Mouse (Mus musculus) MEL (cell line): ENCODE data around the gene Plp2. TPM values are rescaled to one million over a fixed set of nuclear protein-coding genes. Genes with fewer than 3 reads are reported as not detected.

ENCODE experiments used
- DNase-seq: peaks from one replicate; pipeline ENCODE4 v3.0.0; 2011; ENCODE audit warnings: low read depth, low spot score
- H3K27ac ChIP-seq: 2 replicates; pipeline ENCODE4 v1.5.1; 2012; ENCODE audit warnings: low read depth, mild to moderate bottlenecking, control low read depth, low read length, moderate library complexity; ENCODE audit not compliant: control insufficient read depth
- H3K27me3 ChIP-seq, 2 experiments: fragments of 150-350 bp in 1 of 2; sonication (generic) in 1 of 2; 2 replicates each; pipeline ENCODE4 v1.6.1; 2012; ENCODE audit warnings: low read length in 2 of 2, mild to moderate bottlenecking in 2 of 2, improper control_type of control experiment in 1 of 2, moderate library complexity in 1 of 2; ENCODE audit not compliant: insufficient read depth in 2 of 2, control insufficient read depth in 1 of 2
- H3K36me3 ChIP-seq, 2 experiments: 2 replicates each; pipeline ENCODE4 v1.6.1; 2012 to 2014; ENCODE audit warnings: low read length in 2 of 2, improper control_type of control experiment in 1 of 2, inconsistent platforms in 1 of 2, mild to moderate bottlenecking in 1 of 2; ENCODE audit not compliant: insufficient read depth in 2 of 2, control insufficient read depth in 1 of 2
- H3K4me1 ChIP-seq, 2 experiments: fragments of 150-350 bp in 1 of 2; sonication (generic) in 1 of 2; 2 replicates each; pipeline ENCODE4 v1.6.1; 2012; ENCODE audit warnings: low read length in 2 of 2, improper control_type of control experiment in 1 of 2, mild to moderate bottlenecking in 1 of 2; ENCODE audit not compliant: insufficient read depth in 2 of 2, control insufficient read depth in 1 of 2
- H3K4me3 ChIP-seq, 2 experiments: fragments of 150-350 bp in 1 of 2; sonication (generic) in 1 of 2; 2 replicates each; pipeline ENCODE4 v1.5.1; 2012; ENCODE audit warnings: low read depth in 2 of 2, low read length in 2 of 2, mild to moderate bottlenecking in 2 of 2, moderate library complexity in 2 of 2, control low read depth in 1 of 2, improper control_type of control experiment in 1 of 2; ENCODE audit not compliant: control insufficient read depth in 1 of 2, insufficient read depth in 1 of 2
- H3K79me2 ChIP-seq: 2 replicates; pipeline ENCODE4 v1.6.1; 2012; ENCODE audit warnings: mild to moderate bottlenecking, low read length, moderate library complexity; ENCODE audit not compliant: control insufficient read depth, poor library complexity, insufficient read depth
- H3K9ac ChIP-seq: 2 replicates; pipeline ENCODE4 v1.6.1; 2012; ENCODE audit warnings: low read depth, mild to moderate bottlenecking, control low read depth, low read length, moderate library complexity; ENCODE audit not compliant: control insufficient read depth, poor library complexity, severe bottlenecking
- H3K9me3 ChIP-seq: fragments of 150-350 bp; sonication (generic); replicated peaks from 2 replicates; pipeline ENCODE4 v1.6.1; 2012; ENCODE audit warnings: mild to moderate bottlenecking, low read length, improper control_type of control experiment, moderate library complexity; ENCODE audit not compliant: insufficient read depth
- BHLHE40 ChIP-seq: IDR thresholded peaks from 2 replicates; pipeline ENCODE4 v1.6.1; 2012; ENCODE audit warnings: low read depth, mild to moderate bottlenecking, inconsistent platforms, low read length, improper control_type of control experiment, borderline replicate concordance
- CHD1 ChIP-seq: IDR thresholded peaks from 2 replicates; pipeline ENCODE4 v1.6.1; 2012; ENCODE audit warnings: low read depth, mild to moderate bottlenecking, inconsistent platforms, low read length, improper control_type of control experiment
- CHD2 ChIP-seq: IDR thresholded peaks from 2 replicates; pipeline ENCODE4 v1.6.1; 2011; ENCODE audit warnings: low read length, improper control_type of control experiment
- CTCF ChIP-seq, 3 experiments: IDR thresholded peaks in 2 of 3; conservative IDR thresholded peaks in 1 of 3; 2 replicates each; pipeline ENCODE4 v1.5.1; 2011 to 2012; ENCODE audit warnings: low read length in 3 of 3, low read depth in 2 of 3, mild to moderate bottlenecking in 2 of 3, improper control_type of control experiment in 1 of 3, inconsistent platforms in 1 of 3, mixed read lengths in 1 of 3, moderate library complexity in 1 of 3; ENCODE audit not compliant: control insufficient read depth in 1 of 3, insufficient read depth in 1 of 3, poor library complexity in 1 of 3, severe bottlenecking in 1 of 3
- E2F4 ChIP-seq: IDR thresholded peaks from 2 replicates; pipeline ENCODE4 v1.6.1; 2011; ENCODE audit warnings: low read depth, low read length, improper control_type of control experiment, borderline replicate concordance
- ELF1 ChIP-seq: IDR thresholded peaks from 2 replicates; pipeline ENCODE4 v1.6.1; 2014; ENCODE audit warnings: low read depth, mild to moderate bottlenecking, inconsistent platforms, low read length, improper control_type of control experiment, moderate library complexity
- EP300 ChIP-seq, 2 experiments: IDR thresholded peaks; 2 replicates each; pipeline ENCODE4 v1.6.1; 2011; ENCODE audit warnings: improper control_type of control experiment in 2 of 2, low read length in 2 of 2, low read depth in 1 of 2, mild to moderate bottlenecking in 1 of 2
- ETS1 ChIP-seq: IDR thresholded peaks from 2 replicates; pipeline ENCODE4 v1.6.1; 2012; ENCODE audit warnings: low read depth, mild to moderate bottlenecking, inconsistent platforms, low read length, improper control_type of control experiment, moderate library complexity
- GABPA ChIP-seq: IDR thresholded peaks from 2 replicates; pipeline ENCODE4 v1.6.1; 2012; ENCODE audit warnings: low read depth, mild to moderate bottlenecking, inconsistent platforms, low read length, improper control_type of control experiment, moderate library complexity
- GATA1 ChIP-seq: IDR thresholded peaks from 2 replicates; pipeline ENCODE4 v1.6.1; 2011; ENCODE audit warnings: low read depth, low read length, improper control_type of control experiment
- HCFC1 ChIP-seq: IDR thresholded peaks from 2 replicates; pipeline ENCODE4 v1.6.1; 2012; ENCODE audit warnings: low read depth, mild to moderate bottlenecking, inconsistent platforms, low read length, improper control_type of control experiment, moderate library complexity
- JUND ChIP-seq: IDR thresholded peaks from 2 replicates; pipeline ENCODE4 v1.6.1; 2011; ENCODE audit warnings: low read depth, mild to moderate bottlenecking, improper control_type of control experiment, low read length
- KAT2A ChIP-seq: conservative IDR thresholded peaks from 2 replicates; pipeline ENCODE4 v1.6.1; 2012; ENCODE audit warnings: low read depth, low read length, improper control_type of control experiment, inconsistent platforms
- MAFK ChIP-seq: IDR thresholded peaks from 2 replicates; pipeline ENCODE4 v1.6.1; 2011; ENCODE audit warnings: low read depth, mild to moderate bottlenecking, low read length, improper control_type of control experiment, borderline replicate concordance
- MAX ChIP-seq: IDR thresholded peaks from 2 replicates; pipeline ENCODE4 v1.6.1; 2011; ENCODE audit warnings: low read length, improper control_type of control experiment
- MAZ ChIP-seq: IDR thresholded peaks from 2 replicates; pipeline ENCODE4 v1.6.1; 2012; ENCODE audit warnings: low read depth, mild to moderate bottlenecking, inconsistent platforms, low read length, improper control_type of control experiment
- MXI1 ChIP-seq: IDR thresholded peaks from 2 replicates; pipeline ENCODE4 v1.6.1; 2011; ENCODE audit warnings: mild to moderate bottlenecking, low read depth, low read length, improper control_type of control experiment
- MYB ChIP-seq: IDR thresholded peaks from 2 replicates; pipeline ENCODE4 v1.6.1; 2011; ENCODE audit warnings: mild to moderate bottlenecking, low read depth, low read length, improper control_type of control experiment
- MYC ChIP-seq: IDR thresholded peaks from 2 replicates; pipeline ENCODE4 v1.6.1; 2011; ENCODE audit warnings: low read depth, mild to moderate bottlenecking, low read length, improper control_type of control experiment, moderate library complexity
- NRF1 ChIP-seq: IDR thresholded peaks from 2 replicates; pipeline ENCODE4 v1.6.1; 2014; ENCODE audit warnings: low read depth, mild to moderate bottlenecking, inconsistent platforms, low read length, improper control_type of control experiment, moderate library complexity; ENCODE audit not compliant: poor library complexity, insufficient read depth, severe bottlenecking
- POLR2AphosphoS2 ChIP-seq: IDR thresholded peaks from 2 replicates; pipeline ENCODE4 v1.6.1; 2011; ENCODE audit warnings: low read length, improper control_type of control experiment
- POLR2AphosphoS5 ChIP-seq: IDR thresholded peaks from 2 replicates; pipeline ENCODE4 v1.6.1; 2012; ENCODE audit warnings: low read depth, borderline replicate concordance, mild to moderate bottlenecking, inconsistent platforms, low read length, moderate library complexity, mixed read lengths
- RAD21 ChIP-seq: IDR thresholded peaks from 2 replicates; pipeline ENCODE4 v1.6.1; 2011; ENCODE audit warnings: mild to moderate bottlenecking, low read depth, low read length, improper control_type of control experiment
- RCOR1 ChIP-seq: IDR thresholded peaks from 2 replicates; pipeline ENCODE4 v1.6.1; 2012; ENCODE audit warnings: low read depth, mild to moderate bottlenecking, inconsistent platforms, low read length, improper control_type of control experiment
- SMC3 ChIP-seq: IDR thresholded peaks from 2 replicates; pipeline ENCODE4 v1.6.1; 2011; ENCODE audit warnings: low read depth, low read length, improper control_type of control experiment
- TAL1 ChIP-seq: IDR thresholded peaks from 2 replicates; pipeline ENCODE4 v1.6.1; 2012; ENCODE audit warnings: mild to moderate bottlenecking, inconsistent platforms, low read length, moderate library complexity, mixed read lengths
- TBP ChIP-seq: IDR thresholded peaks from 2 replicates; pipeline ENCODE4 v1.8.0; 2011; ENCODE audit warnings: low read depth, low read length, improper control_type of control experiment
- UBTF ChIP-seq: IDR thresholded peaks from 2 replicates; pipeline ENCODE4 v1.6.1; 2012; ENCODE audit warnings: low read depth, mild to moderate bottlenecking, inconsistent platforms, low read length, improper control_type of control experiment, moderate library complexity, borderline replicate concordance; ENCODE audit not compliant: insufficient read depth
- USF1 ChIP-seq: IDR thresholded peaks from 2 replicates; pipeline ENCODE4 v1.6.1; 2014; ENCODE audit warnings: low read depth, mild to moderate bottlenecking, inconsistent platforms, low read length, improper control_type of control experiment, moderate library complexity
- USF2 ChIP-seq, 2 experiments: IDR thresholded peaks; 2 replicates each; pipeline ENCODE4 v1.6.1; 2011 to 2012; ENCODE audit warnings: improper control_type of control experiment in 2 of 2, low read length in 2 of 2, borderline replicate concordance in 1 of 2, inconsistent platforms in 1 of 2, low read depth in 1 of 2, mild to moderate bottlenecking in 1 of 2; ENCODE audit not compliant: insufficient read depth in 1 of 2
- ZC3H11A ChIP-seq: IDR thresholded peaks from 2 replicates; pipeline ENCODE4 v1.6.1; 2012; ENCODE audit warnings: low read depth, mild to moderate bottlenecking, inconsistent platforms, low read length, improper control_type of control experiment
- ZKSCAN1 ChIP-seq: IDR thresholded peaks from 2 replicates; pipeline ENCODE4 v1.6.1; 2012; ENCODE audit warnings: low read depth, mild to moderate bottlenecking, inconsistent platforms, low read length, improper control_type of control experiment, moderate library complexity
- ZMIZ1 ChIP-seq: IDR thresholded peaks from 2 replicates; pipeline ENCODE4 v1.6.1; 2012; ENCODE audit warnings: low read depth, mild to moderate bottlenecking, inconsistent platforms, low read length, improper control_type of control experiment, moderate library complexity
- ZNF384 ChIP-seq: IDR thresholded peaks from 2 replicates; pipeline ENCODE4 v1.6.1; 2012; ENCODE audit warnings: low read depth, mild to moderate bottlenecking, inconsistent platforms, low read length, improper control_type of control experiment
- polyA plus RNA-seq, 2 experiments: library from polyadenylated mRNA; stranded (reverse) in 1 of 2; unstranded in 1 of 2; fragments of >175 nt in 1 of 2; fragments of >200 nt in 1 of 2; gene quantifications; 2 replicates each; pipeline versions ENCODE4 v1.2.1 to v1.2.4; 2012; ENCODE audit warnings: low replicate concordance in 2 of 2, low read depth in 1 of 2; ENCODE audit not compliant: insufficient read length in 2 of 2, insufficient read depth in 1 of 2, missing spikeins in 1 of 2
- total RNA-seq: library from RNA; depleted of rRNA; stranded (reverse); fragments of 300-350 nt; gene quantifications from 2 replicates; pipeline ENCODE4 v1.2.3, GENCODE M21; 2012

Plp2 gene
- total and polyA plus RNA-seq, 3 experiments = 95.7 to 407 (median 163) TPM

DNA sequence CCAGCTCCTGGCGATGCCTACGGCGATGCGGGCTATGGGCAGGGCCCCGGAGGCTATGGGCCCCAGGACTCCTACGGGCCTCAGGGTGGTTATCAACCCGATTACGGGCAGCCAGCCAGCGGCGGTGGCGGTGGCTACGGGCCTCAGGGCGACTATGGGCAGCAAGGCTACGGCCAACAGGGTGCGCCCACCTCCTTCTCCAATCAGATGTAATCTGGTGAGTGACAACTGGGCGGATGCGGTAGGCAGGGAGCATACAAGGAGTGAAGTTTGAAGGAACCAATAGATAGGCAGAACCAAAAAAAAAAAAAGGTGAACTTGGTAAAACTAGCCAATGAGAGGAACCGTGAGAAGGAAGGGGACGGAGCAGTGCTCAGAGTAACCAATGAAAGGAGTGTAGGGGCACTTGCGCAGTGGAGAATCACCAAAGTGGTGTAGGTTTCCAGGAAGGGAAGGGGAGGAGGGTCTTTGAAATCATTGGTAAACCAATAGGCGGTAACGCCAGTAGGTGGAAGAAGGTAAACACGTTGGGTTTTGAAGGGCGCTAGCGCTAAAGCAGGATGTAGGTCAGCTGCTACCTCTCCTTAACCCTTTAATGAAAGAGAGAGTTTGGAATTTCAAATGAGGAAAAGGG lies 22.4 kb downstream of the Plp2 start (continued):
- TF ChIP-seq MYB (no peak), ETS1 (peak; percentile 46; the same call in 1 of the 2 replicates), MYC (peak; percentile 84)

GRCm38 (mm10) chrX:7645349-7645748 lies 25.8 kb downstream of the Plp2 start:
- Histone ChIP-seq H3K9ac (no peak overlapping the region), H3K36me3 (peaks cover 0 to 3% of the 10 kb centered on the region in 2 experiments; a peak in 2 of 4 replicates), H3K27me3 (no peaks in the 10 kb centered on the region), H3K4me1 (peaks cover 0 to 18% of the 10 kb centered on the region in 2 experiments; a peak in 2 of 4 replicates), H3K27ac (no peak overlapping the region), H3K9me3 (no peaks in the 10 kb centered on the region), H3K4me3 (no peak overlapping the region), H3K79me2 (peaks cover 4% of the 10 kb centered on the region; the same call in 1 of the 2 replicates)
- DNase-seq = peak; percentile 92
- no peak for TF ChIP-seq MYB
- TF ChIP-seq BHLHE40 = peak; percentile 84; the same call in 1 of the 2 replicates
- TF ChIP-seq ETS1 = no peak
- TF ChIP-seq E2F4 = no peak
- no peak for TF ChIP-seq ZKSCAN1
- TF ChIP-seq TAL1 = no peak
- peak; percentile 83 for TF ChIP-seq RAD21
- TF ChIP-seq NRF1 = no peak
- TF ChIP-seq GABPA = no peak
- TF ChIP-seq MAX = peak; percentile 94
- TF ChIP-seq ZNF384 = 0 out of 2 replicates have a peak, but pooled peaks have one; percentile 13
- TF ChIP-seq ELF1 = no peak
- TF ChIP-seq MXI1 = peak; percentile 87
- TF ChIP-seq GATA1 = no peak
- TF ChIP-seq MAFK = no peak
- 0 out of 2 replicates have a peak, but pooled peaks have one; percentile 28 for TF ChIP-seq TBP
- TF ChIP-seq MAZ = no peak
- no peak for TF ChIP-seq KAT2A
- no peak for TF ChIP-seq RCOR1
- TF ChIP-seq UBTF = no peak
- peak; percentile 68 to 93 (median 78) for TF ChIP-seq CTCF (IDR thresholded peaks at IDR 0.05 in 2 of 3, conservative IDR thresholded peaks at IDR 0.05 in 1 of 3; ENCODE audit: control insufficient read depth in 1 of 3, insufficient read depth in 1 of 3, low read depth in 2 of 3, low read length in 3 of 3, poor library complexity in 1 of 3, severe bottlenecking in 1 of 3)
- TF ChIP-seq USF1 = peak; percentile 97
- peak; percentile 85 for TF ChIP-seq ZC3H11A
- no peak for TF ChIP-seq JUND
- peak; percentile 58 to 89; a peak in 3 of 4 replicates for TF ChIP-seq USF2 (IDR thresholded peaks at IDR 0.05; ENCODE audit: borderline replicate concordance in 1 of 2, insufficient read depth in 1 of 2, low read depth in 1 of 2, low read length in 2 of 2)
- peak; percentile 36; the same call in 1 of the 2 replicates for TF ChIP-seq HCFC1
- TF ChIP-seq CHD1 = no peak
- TF ChIP-seq ZMIZ1 = no peak
- no peak for TF ChIP-seq EP300 (IDR thresholded peaks at IDR 0.05; ENCODE audit: low read depth in 1 of 2, low read length in 2 of 2)
- TF ChIP-seq POLR2AphosphoS2 = no peak
- TF ChIP-seq SMC3 = peak; percentile 87
- no peak for TF ChIP-seq CHD2
- no peak for TF ChIP-seq POLR2AphosphoS5
